Mouse (Mus musculus) bone marrow macrophage, adult 2 months (primary cell): ENCODE results near the gene Ebp.

Experiments
- CTCF ChIP-seq: IDR thresholded peaks from 2 replicates; pipeline ENCODE4 v1.5.1; 2012; ENCODE audit warnings: low read depth, mild to moderate bottlenecking, low read length, moderate library complexity
- POLR2A ChIP-seq: IDR thresholded peaks from 2 replicates; pipeline ENCODE4 v1.6.1; 2012; ENCODE audit warnings: mild to moderate bottlenecking, low read depth, low read length, borderline replicate concordance

- TF ChIP-seq POLR2A = no peak
- TF ChIP-seq CTCF = no peak
These were observed 29.5 kb upstream of the Ebp start for GRCm38 (mm10) chrX:8222678-8223421.
